Comparison of ENCODE assay signal across 8 mouse cellular contexts in the genomic region with DNA sequence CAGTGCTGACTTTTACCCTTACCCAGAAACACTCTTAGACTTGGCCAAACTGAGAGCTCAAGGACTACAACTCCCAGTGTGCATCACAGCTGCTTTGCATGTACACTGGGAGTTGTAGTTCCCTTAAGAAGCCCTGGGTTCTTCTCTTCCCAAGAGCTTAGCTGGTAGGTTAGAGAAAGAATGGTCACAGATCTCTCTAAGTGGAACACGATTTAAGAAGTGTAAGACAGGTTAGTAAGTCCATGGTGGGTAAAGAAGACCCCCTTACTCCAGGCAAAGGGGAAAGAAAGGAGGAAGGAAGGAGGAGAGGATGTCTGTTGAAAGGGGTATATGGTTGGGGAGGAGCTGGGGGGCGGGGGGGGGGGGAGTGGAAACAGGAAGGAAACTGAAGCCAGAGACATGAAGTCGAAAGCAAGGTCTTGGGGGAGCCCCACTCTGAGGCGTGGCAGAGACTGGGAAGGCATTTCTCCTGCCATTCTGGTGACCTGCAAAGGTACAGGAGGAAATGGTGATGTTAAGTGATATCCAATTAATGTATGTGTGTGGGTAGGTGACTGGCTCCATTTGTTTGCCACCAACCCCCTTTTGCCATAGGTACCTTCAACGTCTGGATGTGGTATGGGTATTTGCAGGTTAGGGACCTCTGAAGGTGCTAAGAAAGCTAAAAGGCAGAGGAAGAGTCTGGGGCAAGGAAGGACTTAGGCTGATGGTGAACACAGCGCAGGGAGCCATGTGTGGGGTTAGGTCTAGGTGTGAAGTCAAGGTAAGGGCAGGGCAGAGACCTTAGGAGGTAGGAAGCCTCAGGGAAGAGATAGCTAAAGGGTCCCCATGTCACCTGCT. TPM values are rescaled to one million over a fixed set of nuclear protein-coding genes. Genes with fewer than 3 reads are reported as not detected.
DNase-seq lines count a peak whose midpoint lies in the region; ATAC-seq and TF ChIP-seq lines count a peak whose summit lies in the region.
"Had no signal": no experiment of that assay in that cellular context is flagged by ENCODE, and none has a peak within 500 bp of the region (broad histone marks: within the 10 kb centered on the region; RNA-seq: fewer than 3 reads in every experiment).

No protein-coding gene starts in this region.

- peaks cover 26% of the 10 kb centered on the region for H3K4me1 ChIP-seq in limb, embryonic 14.5 days (ENCODE audit: control insufficient read depth, insufficient read depth, low read length)
- peaks cover 95% of the 10 kb centered on the region for H3K4me1 ChIP-seq in limb, embryonic 10.5 days
- peaks cover 39% of the 10 kb centered on the region for H3K4me1 ChIP-seq in liver, embryonic 16.5 days (ENCODE audit: control insufficient read depth, low read depth, low read length)

- no peaks in the 10 kb centered on the region for H3K9me3 ChIP-seq in limb, embryonic 14.5 days (ENCODE audit: control insufficient read depth, low read length)
- H3K9me3 ChIP-seq in limb, embryonic 10.5 days (replicated peaks): no peaks in the 10 kb centered on the region
- no peaks in the 10 kb centered on the region for H3K9me3 ChIP-seq in liver, embryonic 16.5 days (replicated peaks; ENCODE audit: control insufficient read depth, low read length)

- H3K4me2 ChIP-seq in limb, embryonic 14.5 days (replicated peaks; ENCODE audit: low read depth, low read length, severe bottlenecking): no peak overlapping the region
- H3K4me2 ChIP-seq in liver, embryonic 16.5 days (ENCODE audit: low read depth, low read length): peak overlapping the region; percentile 99

- TF ChIP-seq POLR2A in limb, embryonic 14.5 days (IDR thresholded peaks at IDR 0.05; ENCODE audit: borderline replicate concordance, extremely low read depth, insufficient read depth, insufficient read length): no peak

- H3K9ac ChIP-seq in limb, embryonic 14.5 days (ENCODE audit: low read depth, low read length, severe bottlenecking): no peak overlapping the region
- no peak overlapping the region for H3K9ac ChIP-seq in liver, embryonic 16.5 days (ENCODE audit: low read depth, low read length)

- peaks cover 6% of the 10 kb centered on the region; the same call in 1 of the 2 replicates for H3K27me3 ChIP-seq in limb, embryonic 14.5 days (ENCODE audit: control insufficient read depth, insufficient read depth, low read length)
- peaks cover 56% of the 10 kb centered on the region for H3K27me3 ChIP-seq in limb, embryonic 10.5 days (ENCODE audit: low read depth, poor library complexity, severe bottlenecking)
- H3K27me3 ChIP-seq in liver, embryonic 16.5 days (ENCODE audit: control insufficient read depth, insufficient read depth, low read depth, low read length): peaks cover 22% of the 10 kb centered on the region

- no peak overlapping the region for H3K27ac ChIP-seq in limb, embryonic 14.5 days (replicated peaks; ENCODE audit: low read depth, low read length)
- H3K27ac ChIP-seq in limb, embryonic 10.5 days: no peak overlapping the region
- peak overlapping the region; percentile 50 for H3K27ac ChIP-seq in liver, embryonic 16.5 days (ENCODE audit: low read length)

- peak; percentile 41 for DNase-seq in limb, embryonic 14.5 days (ENCODE audit: low spot score)
- no peak for DNase-seq in limb, embryonic 10.5 days (ENCODE audit: low spot score)
- peak; percentile 82 for DNase-seq in MEL-GATA-1-ER (ENCODE audit: extremely low read depth, low read depth)
- peak; percentile 17 for DNase-seq in embryo, embryonic 11.5 days (ENCODE audit: low read depth, low spot score)
- DNase-seq in thymus, postnatal 4 days: peak; percentile 63

- no peak for ATAC-seq in limb, embryonic 14.5 days (ENCODE audit: low FRiP score, low read depth)
- ATAC-seq in liver, embryonic 16.5 days (ENCODE audit: low read depth): no peak
- ATAC-seq in erythroid progenitor cell, adult 5-6 weeks (replicated peaks; ENCODE audit: low FRiP score, poor library complexity, severe bottlenecking): no peak

- no peak overlapping the region for H3K4me3 ChIP-seq in limb, embryonic 14.5 days (replicated peaks; ENCODE audit: low read length)
- H3K4me3 ChIP-seq in limb, embryonic 10.5 days: no peak overlapping the region
- H3K4me3 ChIP-seq in liver, embryonic 16.5 days (ENCODE audit: low read depth, low read length): no peak overlapping the region

- 62% methylated on average over 5 of the region's 6 CpGs for WGBS in limb, embryonic 14.5 days
- WGBS in limb, embryonic 10.5 days: 68% methylated on average over 6 of the region's 6 CpGs
- WGBS in liver, embryonic 16.5 days (ENCODE audit: insufficient replicate concordance): 31% methylated on average over 5 of the region's 6 CpGs

- no peaks in the 10 kb centered on the region for H3K36me3 ChIP-seq in limb, embryonic 14.5 days (ENCODE audit: control insufficient read depth, insufficient read depth, low read length)
- H3K36me3 ChIP-seq in limb, embryonic 10.5 days: no peaks in the 10 kb centered on the region
- H3K36me3 ChIP-seq in liver, embryonic 16.5 days (ENCODE audit: control insufficient read depth, insufficient read depth): no peaks in the 10 kb centered on the region

RNA-seq across cellular contexts. Expression of gene Zbtb7b, which starts 5.5 kb away (rescaled TPM):
- 13.4 and 14.7 TPM in 2 replicates for polyA plus RNA-seq in limb, embryonic 14.5 days (2012; rRNA removed)
- polyA plus RNA-seq in limb, embryonic 14.5 days (2014; fragmentation: Nextera tagmentation; extraction: Ambion mirVana): 2.7 and 3.4 TPM in 2 replicates
- 0.38 and 0.49 TPM in 2 replicates for polyA plus RNA-seq in limb, embryonic 10.5 days (2016; fragmentation: Nextera tagmentation; extraction: Ambion mirVana)
- polyA plus RNA-seq in liver, embryonic 16.5 days (2015; fragmentation: Nextera tagmentation; extraction: Ambion mirVana): 2.4 and 2.7 TPM in 2 replicates
- total RNA-seq in erythroid progenitor cell, adult 5-6 weeks (2015; ENCODE audit: low replicate concordance): 2.1 and 7.9 TPM in 2 replicates
- total RNA-seq in erythroid progenitor cell, adult 5-6 weeks (2017; ENCODE audit: low replicate concordance): 5.1 and 8.9 TPM in 2 replicates

RNA-seq across cellular contexts. Expression of gene Lenep, which starts 13.5 kb away (rescaled TPM):
- 2.4 and 2.8 TPM in 2 replicates for polyA plus RNA-seq in limb, embryonic 14.5 days (2012; rRNA removed)
- polyA plus RNA-seq in limb, embryonic 14.5 days (2014; fragmentation: Nextera tagmentation; extraction: Ambion mirVana): not detected in 2 replicates
- polyA plus RNA-seq in limb, embryonic 10.5 days (2016; fragmentation: Nextera tagmentation; extraction: Ambion mirVana): 0.26 TPM in 1 of 2 replicates, not detected in the other
- polyA plus RNA-seq in liver, embryonic 16.5 days (2015; fragmentation: Nextera tagmentation; extraction: Ambion mirVana): not detected in 2 replicates
- total RNA-seq in erythroid progenitor cell, adult 5-6 weeks (2015; ENCODE audit: low replicate concordance): 1.4 TPM in 1 of 2 replicates, not detected in the other
- total RNA-seq in erythroid progenitor cell, adult 5-6 weeks (2017; ENCODE audit: low replicate concordance): not detected in 2 replicates
- total RNA-seq: common myeloid progenitor, adult 5-6 weeks had no signal

RNA-seq across cellular contexts. Expression of gene Flad1, which starts 22.5 kb away (rescaled TPM):
- 32.8 and 36.0 TPM in 2 replicates for polyA plus RNA-seq in limb, embryonic 14.5 days (2012; rRNA removed)
- polyA plus RNA-seq in limb, embryonic 14.5 days (2014; fragmentation: Nextera tagmentation; extraction: Ambion mirVana): 26.8 and 27.1 TPM in 2 replicates
- polyA plus RNA-seq in limb, embryonic 10.5 days (2016; fragmentation: Nextera tagmentation; extraction: Ambion mirVana): 22.2 and 26.1 TPM in 2 replicates
- 14.9 and 15.1 TPM in 2 replicates for polyA plus RNA-seq in liver, embryonic 16.5 days (2015; fragmentation: Nextera tagmentation; extraction: Ambion mirVana)
- 1.1 and 5.4 TPM in 2 replicates for total RNA-seq in erythroid progenitor cell, adult 5-6 weeks (2015; ENCODE audit: low replicate concordance)
- total RNA-seq in erythroid progenitor cell, adult 5-6 weeks (2017; ENCODE audit: low replicate concordance): 0.68 and 1.3 TPM in 2 replicates

RNA-seq across cellular contexts. Expression of gene Dcst1, which starts 24.1 kb away (rescaled TPM):
- 0.11 and 0.17 TPM in 2 replicates for polyA plus RNA-seq in limb, embryonic 14.5 days (2012; rRNA removed)
- polyA plus RNA-seq in limb, embryonic 14.5 days (2014; fragmentation: Nextera tagmentation; extraction: Ambion mirVana): 0.17 and 0.18 TPM in 2 replicates
- 0.25 and 0.30 TPM in 2 replicates for polyA plus RNA-seq in limb, embryonic 10.5 days (2016; fragmentation: Nextera tagmentation; extraction: Ambion mirVana)
- 0.12 TPM in 1 of 2 replicates, not detected in the other for polyA plus RNA-seq in liver, embryonic 16.5 days (2015; fragmentation: Nextera tagmentation; extraction: Ambion mirVana)
- total RNA-seq in erythroid progenitor cell, adult 5-6 weeks (2015; ENCODE audit: low replicate concordance): not detected in 2 replicates
- not detected in 2 replicates for total RNA-seq in erythroid progenitor cell, adult 5-6 weeks (2017; ENCODE audit: low replicate concordance)

RNA-seq across cellular contexts. Expression of gene Dcst2, which starts 27.3 kb away (rescaled TPM):
- polyA plus RNA-seq in limb, embryonic 14.5 days (2012; rRNA removed): 0.63 and 1.1 TPM in 2 replicates
- polyA plus RNA-seq in limb, embryonic 14.5 days (2014; fragmentation: Nextera tagmentation; extraction: Ambion mirVana): 0.14 and 0.26 TPM in 2 replicates
- polyA plus RNA-seq in limb, embryonic 10.5 days (2016; fragmentation: Nextera tagmentation; extraction: Ambion mirVana): 0.24 TPM in 1 of 2 replicates, not detected in the other
- polyA plus RNA-seq in liver, embryonic 16.5 days (2015; fragmentation: Nextera tagmentation; extraction: Ambion mirVana): 0.05 TPM in 1 of 2 replicates, not detected in the other
- not detected in 2 replicates for total RNA-seq in erythroid progenitor cell, adult 5-6 weeks (2015; ENCODE audit: low replicate concordance)
- not detected in 2 replicates for total RNA-seq in erythroid progenitor cell, adult 5-6 weeks (2017; ENCODE audit: low replicate concordance)
- total RNA-seq: common myeloid progenitor, adult 5-6 weeks had no signal
